Mouse (Mus musculus): ENCODE measurements around the gene Crebrf.
A peak's percentile ranks its signal among the peaks of the same experiment; 100 is the strongest.

DNA sequence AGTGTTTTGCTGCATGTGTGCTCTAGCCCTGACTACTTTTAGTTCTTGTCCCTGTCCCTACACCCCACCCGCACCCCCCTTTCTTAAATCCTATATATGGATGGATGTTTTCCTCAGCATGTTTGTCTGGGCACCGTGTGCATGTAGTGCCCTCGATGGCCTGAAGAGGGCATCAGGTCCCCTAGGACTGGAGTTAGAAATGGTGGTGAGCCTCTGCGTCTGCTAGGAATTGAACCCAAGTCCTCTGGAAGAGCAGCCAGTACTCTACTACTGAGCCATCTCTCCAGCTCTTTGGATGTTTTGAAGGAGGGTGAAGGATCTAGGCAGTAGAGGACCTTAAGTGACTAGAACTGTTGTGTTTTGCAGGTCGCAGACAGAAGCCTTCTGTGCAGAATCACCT is 16.6 kb upstream of the Crebrf start:
- peak; percentile 41; the same call in 1 of the 2 replicates for TF ChIP-seq CTCF (IDR thresholded peaks at IDR 0.05; ENCODE audit: low read depth)
- no peak for TF ChIP-seq EP300 (IDR thresholded peaks at IDR 0.05; ENCODE audit: low read depth)

Data from heart, postnatal 0 days (tissue).